Mouse (Mus musculus): ENCODE measurements around the gene Slc16a14. TPM values are rescaled to one million over a fixed set of nuclear protein-coding genes. Genes with fewer than 3 reads are reported as not detected.

Gene Slc16a14
- total RNA-seq, 1 experiment from 2014 or later: not detected

Other genes with a start within 250 kb of the Slc16a14 start
- not detected in 2 replicates for gene Dner, start 238.9 kb downstream of the Slc16a14 start, total RNA-seq (2017)
- gene Fbxo36, start 95.3 kb downstream of the Slc16a14 start, total RNA-seq (2017): 1.4 and 3.1 TPM in 2 replicates
- gene Trip12, start 94.6 kb downstream of the Slc16a14 start, total RNA-seq (2017): 256 and 273 TPM in 2 replicates
- gene Gm10553, start 165.0 kb upstream of the Slc16a14 start, total RNA-seq (2017): not detected in 2 replicates
- 4.3 and 20.9 TPM in 2 replicates for gene A530032D15Rik, start 174.7 kb upstream of the Slc16a14 start, total RNA-seq (2017)

All from hematopoietic stem cell, adult 5-6 weeks (primary cell).